Mouse (Mus musculus) T-helper 17 cell (primary cell): Measurements from ENCODE around the gene Flcn.
"Not testable (repeated sequence)": the region's sequence is repeated elsewhere in the genome, so short reads cannot be mapped to it uniquely, and the experiment has no call there.

Experiments used
- in situ Hi-C, 2 experiments: fragments of 300-600 bp; cut with MboI, MseI; formaldehyde crosslinking; loops; 1 replicate in 1 of 2; 2 replicates in 1 of 2; pipeline ENCODE4 v1.15.1; 2025; ENCODE audit warnings: high pct_unique_total_duplicates in 2 of 2

Gene Flcn

GRCm38 (mm10) chr11:59809670-59810474 lies at the start of gene Flcn:
Gene Flcn, minus strand, starts transcription at chr11:59810016.
- in situ Hi-C loops, result no loop called here

GRCm38 (mm10) chr11:59852865-59853264 lies 43.0 kb upstream of the Flcn start:
- in situ Hi-C loops, result no loop called here

GRCm38 (mm10) chr11:59847891-59848884 lies 38.4 kb upstream of the Flcn start:
- in situ Hi-C loops, result loop anchor here in 1 of 2 experiments (10.0 kb wide), 1 partner anchor 873 kb away; the partner anchor contains the start of gene Trim11

GRCm38 (mm10) chr11:59847131-59847530 lies 37.3 kb upstream of the Flcn start:
- in situ Hi-C loops, result loop anchor here in 1 of 2 experiments (10.0 kb wide), 1 partner anchor 872 kb away; the partner anchor contains the start of gene Trim11

GRCm38 (mm10) chr11:59846311-59846710 lies 36.5 kb upstream of the Flcn start:
- in situ Hi-C loops, result loop anchor here in 1 of 2 experiments (10.0 kb wide), 1 partner anchor 872 kb away; the partner anchor contains the start of gene Trim11

- in situ Hi-C loops, result loop anchor here in 1 of 2 experiments (10.0 kb wide), 1 partner anchor 865 kb away; the partner anchor contains the start of gene Trim11
Observed at GRCm38 (mm10) chr11:59839459-59840126, 29.8 kb upstream of the Flcn start, which contains the start of gene Cops3. Gene Cops3, minus strand, starts transcription at chr11:59839838.

GRCm38 (mm10) chr11:59839008-59839458 lies 29.2 kb upstream of the Flcn start, which contains the start of gene Nt5m:
Gene Nt5m, plus strand, starts transcription at chr11:59839447.
- in situ Hi-C loops, result no loop called here

- in situ Hi-C loops, result no loop called here
Observed at GRCm38 (mm10) chr11:59838426-59838825, 28.6 kb upstream of the Flcn start.

- in situ Hi-C loops, result not testable (repeated sequence)
Observed at GRCm38 (mm10) chr11:59837789-59838188, 28.0 kb upstream of the Flcn start.

- in situ Hi-C loops, result no loop called here
Observed at GRCm38 (mm10) chr11:59821625-59822024, 11.8 kb upstream of the Flcn start.

- in situ Hi-C loops, result no loop called here
Observed at GRCm38 (mm10) chr11:59817916-59818315, 8.1 kb upstream of the Flcn start.

- in situ Hi-C loops, result no loop called here
Observed at GRCm38 (mm10) chr11:59815482-59816065, 5.8 kb upstream of the Flcn start.

GRCm38 (mm10) chr11:59814936-59815335 lies 5.1 kb upstream of the Flcn start:
- in situ Hi-C loops, result no loop called here

GRCm38 (mm10) chr11:59814311-59814710 lies 4.5 kb upstream of the Flcn start:
- in situ Hi-C loops, result no loop called here

GRCm38 (mm10) chr11:59813276-59813675 lies 3.5 kb upstream of the Flcn start:
- in situ Hi-C loops, result no loop called here

GRCm38 (mm10) chr11:59811211-59811610 lies 1.4 kb upstream of the Flcn start:
- in situ Hi-C loops, result no loop called here

- in situ Hi-C loops, result no loop called here
Observed at GRCm38 (mm10) chr11:59810480-59811158, 803 bp upstream of the Flcn start.

GRCm38 (mm10) chr11:59809071-59809669 lies 646 bp downstream of the Flcn start:
- in situ Hi-C loops, result no loop called here

GRCm38 (mm10) chr11:59808170-59808960 lies 1.5 kb downstream of the Flcn start:
- in situ Hi-C loops, result no loop called here
